Mouse (Mus musculus) telencephalon, adult 2 months (tissue): ENCODE measurements around the gene Bgn.

ENCODE experiments used
- DNase-seq: peaks from one replicate; pipeline ENCODE4 v3.0.0-alpha.2; 2011; ENCODE audit warnings: low read depth, low spot score

Bgn gene

GRCm38 (mm10) chrX:73490186-73490585 lies 6.8 kb downstream of the Bgn start:
- DNase-seq = no peak

DNA sequence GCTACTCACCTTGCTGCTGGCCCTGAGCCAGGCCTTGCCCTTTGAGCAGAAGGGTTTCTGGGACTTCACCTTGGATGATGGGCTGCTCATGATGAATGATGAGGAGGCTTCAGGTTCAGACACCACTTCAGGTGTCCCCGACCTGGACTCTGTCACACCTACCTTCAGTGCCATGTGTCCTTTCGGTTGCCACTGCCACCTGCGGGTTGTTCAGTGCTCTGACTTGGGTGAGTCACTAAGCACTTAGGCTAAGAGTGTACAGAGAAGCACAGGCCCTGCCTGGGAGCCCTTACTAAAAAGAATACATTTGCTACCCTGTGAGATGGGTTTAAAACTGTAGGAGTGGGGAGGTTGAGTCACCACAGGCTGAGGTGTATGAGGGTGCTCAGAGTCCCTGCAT lies 7.4 kb downstream of the Bgn start:
- DNase-seq = no peak

DNA sequence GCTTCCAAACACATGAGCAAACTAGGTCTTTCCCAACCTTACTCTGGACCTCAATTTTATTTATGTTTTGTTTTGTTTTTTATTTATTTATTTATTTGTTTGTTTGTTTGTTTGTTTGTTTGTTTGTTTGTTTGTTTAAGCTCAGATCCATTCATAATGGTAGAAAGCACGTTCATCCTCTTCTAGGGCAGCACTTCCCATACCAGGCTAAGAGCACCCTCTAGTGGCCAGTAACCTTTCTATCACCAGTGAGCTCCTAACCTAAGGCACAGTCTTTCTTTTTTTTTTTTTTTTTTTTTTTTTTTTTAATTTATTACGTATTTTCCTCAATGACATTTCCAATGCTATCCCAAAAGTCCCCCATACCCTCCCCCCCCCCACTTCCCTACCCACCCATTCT lies 10.2 kb downstream of the Bgn start:
- peak; percentile 33 for DNase-seq

GRCm38 (mm10) chrX:73496746-73497145 lies 13.3 kb downstream of the Bgn start:
- no peak for DNase-seq

GRCm38 (mm10) chrX:73505130-73505735 lies 21.8 kb downstream of the Bgn start:
- no peak for DNase-seq

DNA sequence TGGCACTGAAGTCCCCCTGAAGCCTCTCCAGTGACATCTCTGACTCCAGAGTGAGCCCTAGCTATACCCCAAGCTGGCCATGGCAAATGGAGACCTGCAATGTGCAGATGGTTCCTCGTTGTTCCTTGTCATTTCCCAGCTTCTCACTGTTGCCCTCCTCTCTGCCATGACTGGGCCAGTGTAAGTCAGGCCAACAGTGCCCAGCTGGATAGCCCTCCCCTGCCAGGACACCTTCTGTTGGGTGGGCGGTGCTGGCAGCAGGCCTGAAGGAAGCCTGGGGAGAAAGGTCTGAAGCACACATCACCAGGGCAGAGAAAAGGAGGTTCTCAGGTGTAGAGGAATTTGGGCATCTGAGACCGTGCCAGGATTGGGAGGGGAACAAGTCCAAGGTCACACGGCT lies 23.2 kb downstream of the Bgn start:
- no peak for DNase-seq

- no peak for DNase-seq
Observed at GRCm38 (mm10) chrX:73509209-73509608, 25.8 kb downstream of the Bgn start.

DNA sequence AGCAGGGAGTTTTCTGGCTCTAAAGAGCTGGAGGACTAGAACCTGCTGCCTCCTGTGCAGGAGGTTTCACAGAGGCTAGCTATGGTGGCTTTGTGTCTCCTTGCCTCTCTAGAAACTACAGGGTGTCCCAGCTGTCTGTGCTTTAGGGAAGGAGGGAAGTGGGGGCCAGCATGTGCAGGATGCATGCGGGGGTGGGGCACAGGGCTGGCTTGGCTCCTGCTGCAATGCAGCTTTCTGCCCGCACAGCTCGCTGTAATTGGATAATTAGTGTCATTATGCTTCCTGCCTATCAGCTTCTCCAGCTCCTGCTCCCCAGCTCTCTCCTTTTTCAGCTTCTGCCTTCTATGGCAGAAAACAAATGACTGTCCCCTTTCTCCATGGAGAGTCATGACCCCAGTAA lies 29.5 kb downstream of the Bgn start:
- DNase-seq = peak; percentile 55

- DNase-seq = no peak
Observed at GRCm38 (mm10) chrX:73516556-73516955, 33.2 kb downstream of the Bgn start.

DNA sequence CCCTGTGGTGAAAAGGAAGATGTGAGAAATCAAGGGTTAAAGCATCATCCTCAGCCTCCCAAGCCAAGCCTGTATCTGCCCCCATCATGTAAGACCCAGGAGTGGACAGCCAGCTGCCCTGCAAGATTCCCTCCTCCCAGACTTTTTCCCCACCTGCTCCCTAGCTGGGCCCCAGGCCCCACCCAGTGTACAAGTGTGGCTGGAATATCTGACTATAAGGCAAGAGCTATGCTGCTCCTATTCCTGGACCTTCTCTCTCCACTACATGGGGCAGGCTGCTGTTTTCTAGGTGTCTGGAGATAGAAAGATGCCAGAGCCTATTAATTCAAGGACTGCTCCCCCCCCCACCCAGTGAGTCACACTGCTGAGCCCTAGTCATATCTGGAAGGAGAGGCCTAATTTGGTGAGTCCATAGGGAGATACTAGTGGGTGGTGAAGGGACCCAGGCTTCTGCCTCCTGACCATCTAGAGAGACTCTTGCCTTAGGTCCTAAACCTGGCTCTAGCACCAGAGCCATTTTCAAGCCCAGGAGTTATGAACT lies 33.7 kb downstream of the Bgn start:
- no peak for DNase-seq

DNA sequence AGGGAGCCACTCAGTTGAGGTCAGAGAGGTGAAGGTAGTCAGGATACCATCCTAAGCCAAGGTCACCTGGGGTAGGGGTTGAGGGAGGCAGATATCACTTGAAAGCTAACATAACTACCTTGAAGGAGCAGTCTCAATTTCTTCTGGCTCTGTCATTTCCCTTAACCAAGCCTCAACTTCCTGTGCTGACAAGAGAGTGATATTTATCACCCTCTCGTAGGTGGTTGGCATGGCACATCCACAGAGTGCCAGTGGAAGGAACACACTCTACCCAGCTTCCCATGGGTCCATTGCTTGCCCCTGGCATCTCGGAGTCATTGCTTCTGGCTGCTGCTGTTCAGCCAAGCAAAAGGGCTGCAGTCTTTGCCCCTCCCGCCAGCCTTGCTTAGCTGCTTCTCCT lies 37.3 kb downstream of the Bgn start:
- DNase-seq = no peak

DNA sequence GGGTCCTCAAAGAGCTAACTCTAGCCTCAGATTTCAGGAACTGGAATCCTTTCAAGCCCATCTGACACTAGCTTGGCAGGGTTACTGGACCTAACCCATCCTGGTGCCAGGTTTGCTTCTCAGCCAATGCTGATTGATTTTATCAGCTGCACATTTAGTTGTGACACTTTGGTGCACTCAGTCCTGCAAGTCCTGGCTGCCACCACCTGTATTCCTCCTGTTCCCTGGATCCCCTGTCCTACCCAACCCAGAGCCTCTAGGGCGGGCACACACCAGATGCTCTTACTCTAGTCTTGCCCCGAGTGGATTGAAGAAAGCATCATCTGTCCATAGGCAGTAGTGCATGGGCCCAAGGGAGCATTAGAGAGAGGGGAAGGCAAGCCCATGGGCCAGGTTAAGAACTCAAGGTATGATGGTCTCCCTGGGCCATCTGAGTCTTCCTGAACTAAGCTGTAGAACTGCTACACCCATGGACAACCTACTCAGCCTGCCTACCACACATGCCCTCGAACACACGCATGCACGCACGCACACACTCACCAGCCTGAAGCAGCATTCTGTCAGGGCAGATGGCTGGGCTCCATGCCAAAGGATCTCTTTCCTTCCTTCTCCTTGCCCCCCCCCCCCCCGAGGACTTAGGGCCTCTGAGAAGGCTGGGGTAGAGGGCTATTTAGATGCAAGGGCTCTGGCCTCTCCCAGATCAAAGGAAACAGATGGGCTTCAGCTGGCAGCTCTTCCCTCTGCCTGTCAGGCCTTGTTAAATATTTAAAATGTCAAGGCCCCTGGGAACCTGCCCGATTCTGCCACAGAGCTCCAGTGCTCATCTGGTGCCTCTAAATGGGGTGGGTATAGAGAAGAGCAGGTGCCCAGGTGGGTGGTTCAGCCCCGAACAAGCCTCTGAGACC lies 41.2 kb downstream of the Bgn start:
- DNase-seq = no peak

- DNase-seq = no peak
Observed at GRCm38 (mm10) chrX:73525223-73526140, 42.1 kb downstream of the Bgn start.

DNA sequence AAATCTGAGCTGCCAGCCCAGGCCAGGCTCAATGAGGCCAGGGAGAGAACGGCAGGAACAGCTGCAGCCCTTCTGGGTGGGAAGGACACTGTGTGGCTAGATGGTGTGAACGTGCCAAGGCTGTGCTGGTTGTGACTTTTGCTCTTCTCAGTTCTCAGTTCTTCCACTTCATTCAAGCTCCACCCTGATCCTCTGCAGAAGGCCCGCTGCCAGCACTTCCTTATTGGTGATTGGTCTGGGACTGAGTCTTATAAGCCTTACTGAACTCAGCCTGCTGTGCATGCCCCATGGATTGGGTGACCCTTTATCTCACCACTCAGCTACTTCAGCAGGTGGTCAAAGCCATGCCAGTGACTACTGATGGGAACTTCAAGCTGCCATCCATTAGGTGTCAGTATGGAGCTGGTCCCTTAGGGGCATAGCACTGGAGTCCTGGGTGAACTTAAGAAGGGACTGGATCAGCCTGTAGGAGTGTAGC lies 43.0 kb downstream of the Bgn start:
- no peak for DNase-seq

DNA sequence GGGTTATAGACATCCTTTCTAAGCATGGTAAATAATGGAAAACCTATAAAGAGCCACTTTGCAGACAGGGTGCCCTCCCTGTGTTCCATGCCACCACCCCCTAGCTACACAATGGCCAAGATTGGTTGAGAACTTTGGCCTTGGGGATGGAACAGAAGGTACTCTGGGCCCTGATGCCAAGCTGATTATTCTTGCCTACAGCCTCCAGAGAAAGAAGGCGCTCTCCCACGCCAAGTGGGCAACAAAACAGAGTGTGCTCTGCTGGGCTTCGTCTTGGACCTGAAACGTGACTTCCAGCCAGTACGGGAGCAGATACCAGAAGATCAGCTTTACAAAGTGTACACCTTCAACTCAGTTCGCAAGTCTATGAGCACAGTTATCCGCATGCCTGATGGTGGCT lies 54.5 kb downstream of the Bgn start:
- no peak for DNase-seq

- no peak for DNase-seq
Observed at GRCm38 (mm10) chrX:73543340-73543739, 59.9 kb downstream of the Bgn start.
